Mouse (Mus musculus): ENCODE measurements around the gene Cgn. TPM values are rescaled to one million over a fixed set of nuclear protein-coding genes. Genes with fewer than 3 reads are reported as not detected.

Cgn gene
- polyA plus RNA-seq (2012; rRNA removed), result 4.6 and 5.1 TPM in 2 replicates

GRCm38 (mm10) chr3:94786367-94786835 is at the start of gene Cgn:
Gene Cgn (minus strand): TSS chr3:94786492.

Other genes starting within 250 kb of the Cgn start
- 7.8 and 9.6 TPM in 2 replicates for gene Snx27, start 203.8 kb downstream of the Cgn start, polyA plus RNA-seq (2012; rRNA removed)
- gene Gm10972, start 143.4 kb downstream of the Cgn start, polyA plus RNA-seq (2012; rRNA removed), result not detected in 2 replicates
- gene Tuft1, start 127.6 kb downstream of the Cgn start, polyA plus RNA-seq (2012; rRNA removed), result 7.7 and 8.7 TPM in 2 replicates
- 1.3 and 1.8 TPM in 2 replicates for gene Selenbp2, start 92.9 kb downstream of the Cgn start, polyA plus RNA-seq (2012; rRNA removed)
- 22.0 and 41.5 TPM in 2 replicates for gene Pogz, start 51.1 kb upstream of the Cgn start, polyA plus RNA-seq (2012; rRNA removed)
- gene Psmb4, start 100.5 kb upstream of the Cgn start, polyA plus RNA-seq (2012; rRNA removed), result 212 and 235 TPM in 2 replicates
- gene Selenbp1, start 146.6 kb upstream of the Cgn start, polyA plus RNA-seq (2012; rRNA removed), result 95.2 and 101 TPM in 2 replicates
- gene Rfx5, start 167.6 kb upstream of the Cgn start, polyA plus RNA-seq (2012; rRNA removed), result 22.2 and 27.5 TPM in 2 replicates
- gene Pi4kb, start 188.2 kb upstream of the Cgn start, polyA plus RNA-seq (2012; rRNA removed), result 45.6 and 48.2 TPM in 2 replicates
- 33.2 and 37.2 TPM in 2 replicates for gene Zfp687, start 229.0 kb upstream of the Cgn start, polyA plus RNA-seq (2012; rRNA removed)

Measured in ovary, adult 2 months (tissue).